Mouse (Mus musculus) cerebellum, postnatal 36 days (tissue): ENCODE measurements at regions not wholly inside any gene's neighbourhood (a gene's known extent, or its start where the extent isn't known, plus 50 kb on each side); places are given as distances from the start of the nearest gene placed in this dataset.
A peak's percentile ranks its signal among the peaks of the same experiment; 100 is the strongest.

Source experiments
- DNase-seq, 2 experiments: peaks; one replicate each; pipeline ENCODE4 v3.0.0; 2021 to 2022; ENCODE audit warnings: mixed read lengths in 2 of 2

DNA sequence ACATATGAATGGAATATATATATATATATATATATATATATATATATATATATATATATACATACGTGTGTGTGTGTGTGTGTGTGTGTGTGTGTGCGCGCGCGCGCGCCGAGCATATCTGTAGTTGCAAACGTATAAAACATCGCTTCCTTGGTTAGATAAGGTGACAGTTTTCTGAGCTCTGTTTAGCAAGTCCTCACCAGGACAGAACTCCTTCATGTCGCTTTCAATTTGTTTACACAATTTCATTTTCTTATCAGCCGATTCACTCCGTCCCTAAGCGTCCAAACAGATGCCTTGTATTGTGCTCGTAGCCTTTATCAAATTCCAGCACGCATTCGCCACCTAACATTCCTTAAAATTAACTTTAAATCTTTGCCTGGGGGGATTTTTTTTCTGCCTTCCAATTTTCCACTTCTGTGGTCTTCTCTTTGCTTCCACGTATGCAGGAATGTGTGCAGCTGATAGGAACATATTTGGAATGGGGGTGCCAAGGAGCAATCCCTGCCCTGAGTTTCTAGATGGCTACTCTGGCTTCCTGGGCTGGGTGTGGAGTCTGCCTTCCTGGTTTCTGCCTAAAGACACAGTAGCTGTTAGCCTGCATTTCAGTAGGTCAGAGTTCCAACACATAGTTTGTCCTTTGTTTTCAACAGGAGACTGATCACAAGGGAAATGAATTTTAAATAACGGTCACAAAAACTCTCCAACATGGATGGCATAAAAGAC lies 575.7 kb downstream of the Robo2 start:
- no peak for DNase-seq

GRCm38 (mm10) chr16:73821387-73822338 lies 590.0 kb downstream of the Robo2 start:
- no peak for DNase-seq

DNA sequence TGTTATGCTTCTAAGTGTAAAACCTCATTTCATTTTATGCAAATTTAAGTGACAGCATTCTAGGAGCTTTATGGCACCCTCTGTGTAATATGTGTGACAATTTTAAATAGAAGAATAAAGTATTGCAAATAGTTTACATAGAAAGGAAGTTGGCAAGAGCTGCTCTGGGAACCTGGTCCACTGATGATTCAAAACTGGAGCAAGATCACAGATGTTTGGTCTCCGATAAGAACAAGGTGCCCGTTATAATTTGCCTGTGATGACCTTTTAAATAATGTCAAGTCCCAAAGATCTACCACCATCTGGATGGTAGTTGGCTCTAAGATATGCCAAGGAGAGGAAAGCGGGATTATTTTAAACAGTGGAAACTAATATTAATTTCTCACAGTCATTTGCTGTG lies 607.1 kb downstream of the Robo2 start:
- DNase-seq: no peak

DNA sequence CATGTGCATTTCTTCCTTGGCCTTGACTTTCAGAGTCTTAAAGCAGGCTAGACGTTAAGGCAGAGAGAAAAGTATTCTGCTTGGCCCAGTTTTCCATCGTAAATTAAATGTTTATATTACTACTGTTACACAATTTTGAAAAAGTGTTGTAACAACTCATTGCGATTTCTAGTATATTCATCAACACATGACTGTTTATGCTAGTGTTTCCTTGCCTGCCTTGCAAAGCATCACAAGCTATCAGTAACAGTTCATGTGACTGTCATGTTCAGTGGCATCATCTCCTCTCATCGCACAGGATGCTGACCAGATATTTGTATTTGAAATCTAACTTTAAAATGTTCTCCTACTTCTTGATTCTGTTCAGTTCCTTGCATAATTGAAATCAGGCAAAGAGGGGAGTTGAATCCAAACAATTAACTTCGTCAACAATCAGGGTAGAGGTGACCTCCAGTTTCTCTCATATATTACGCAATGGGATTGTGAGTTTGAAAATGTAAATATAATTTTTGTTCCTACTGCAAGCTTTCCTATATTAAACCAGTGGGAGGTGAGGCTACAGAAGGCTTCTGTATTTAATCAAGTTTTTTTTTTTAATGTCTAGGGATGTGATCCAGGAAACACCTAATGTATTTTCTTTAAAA lies 615.0 kb downstream of the Robo2 start:
- no peak for DNase-seq

DNA sequence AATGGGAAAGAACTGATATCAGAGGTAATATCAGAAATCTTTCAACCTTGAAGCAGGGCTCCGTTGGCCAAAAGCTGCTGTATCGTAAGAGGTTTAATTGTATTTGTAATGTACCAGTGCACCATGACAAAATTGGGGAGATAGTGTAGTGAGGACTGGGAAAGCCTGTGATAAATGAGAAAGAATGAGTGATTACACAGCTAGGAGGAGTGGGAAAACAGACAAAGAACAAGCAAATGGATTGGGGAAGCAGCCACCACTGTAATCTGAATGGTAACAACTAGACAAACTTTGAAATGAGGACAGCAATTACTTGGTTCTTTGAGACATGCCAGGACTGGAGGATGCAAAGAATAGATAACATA lies 626.6 kb downstream of the Robo2 start:
- DNase-seq: no peak

- DNase-seq: no peak
Observed at GRCm38 (mm10) chr16:73784296-73785073, 627.1 kb downstream of the Robo2 start.

DNA sequence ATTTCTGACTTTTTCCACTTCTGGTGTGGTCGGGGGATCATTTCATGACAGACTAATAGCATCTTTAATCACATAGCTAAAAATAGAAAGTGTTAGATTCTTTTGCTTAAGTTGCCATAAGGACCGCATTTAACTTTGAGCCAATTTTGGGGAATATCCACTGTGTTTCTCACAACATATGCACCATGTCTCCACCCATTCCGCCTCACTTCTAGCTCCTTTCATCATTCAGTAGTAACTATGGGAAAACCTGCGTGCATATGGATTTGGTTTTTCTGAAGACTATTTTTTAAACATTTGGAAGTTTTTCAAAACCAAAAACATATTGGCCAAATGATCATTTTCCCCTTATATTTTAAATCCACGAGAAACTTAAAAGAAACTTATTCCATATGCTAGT lies 639.2 kb downstream of the Robo2 start:
- no peak for DNase-seq

- DNase-seq: no peak
Observed at GRCm38 (mm10) chr16:73770440-73770856, 641.2 kb downstream of the Robo2 start.

GRCm38 (mm10) chr16:73769729-73770128 lies 641.9 kb downstream of the Robo2 start:
- no peak for DNase-seq

GRCm38 (mm10) chr16:73768706-73769105 lies 642.9 kb downstream of the Robo2 start:
- no peak for DNase-seq

DNA sequence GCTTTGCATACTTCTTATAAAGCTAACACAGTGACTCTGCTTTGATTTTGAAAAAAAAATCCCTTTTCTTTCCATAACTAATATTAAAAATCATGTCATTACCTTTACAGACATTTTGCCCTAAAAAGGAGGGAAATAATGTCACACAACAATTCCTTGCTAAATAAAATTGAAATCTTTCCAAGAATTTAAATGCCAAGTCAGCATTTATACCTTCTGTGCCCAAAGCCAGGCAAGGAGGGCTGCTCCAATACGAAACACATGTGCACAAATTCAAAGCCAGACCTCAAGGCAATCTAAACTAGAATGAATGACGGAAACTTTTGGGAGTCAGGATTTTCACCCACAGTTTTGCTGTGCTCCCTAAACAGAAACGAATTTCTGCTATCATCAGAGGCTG lies 646.4 kb downstream of the Robo2 start:
- no peak for DNase-seq

GRCm38 (mm10) chr16:73760921-73761320 lies 650.7 kb downstream of the Robo2 start:
- no peak for DNase-seq

DNA sequence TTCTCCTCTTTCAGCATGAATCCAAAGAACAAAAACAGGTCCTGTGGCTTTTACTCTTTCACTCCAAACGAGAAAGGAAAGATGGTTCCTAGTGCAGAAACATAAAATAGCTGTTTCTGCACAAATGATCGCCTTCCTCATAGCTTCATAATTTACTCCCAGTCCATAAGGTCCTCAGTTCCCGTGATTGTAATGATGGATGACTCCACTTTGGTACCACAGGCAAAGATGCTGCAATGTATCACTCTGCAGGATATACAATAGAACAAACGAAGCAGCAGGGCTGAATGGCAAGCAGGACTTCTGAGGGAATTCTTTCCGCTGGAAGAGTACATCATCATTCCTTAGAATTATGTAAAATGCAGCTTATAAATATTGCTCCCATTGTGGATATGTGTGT lies 652.8 kb downstream of the Robo2 start:
- DNase-seq: no peak

DNA sequence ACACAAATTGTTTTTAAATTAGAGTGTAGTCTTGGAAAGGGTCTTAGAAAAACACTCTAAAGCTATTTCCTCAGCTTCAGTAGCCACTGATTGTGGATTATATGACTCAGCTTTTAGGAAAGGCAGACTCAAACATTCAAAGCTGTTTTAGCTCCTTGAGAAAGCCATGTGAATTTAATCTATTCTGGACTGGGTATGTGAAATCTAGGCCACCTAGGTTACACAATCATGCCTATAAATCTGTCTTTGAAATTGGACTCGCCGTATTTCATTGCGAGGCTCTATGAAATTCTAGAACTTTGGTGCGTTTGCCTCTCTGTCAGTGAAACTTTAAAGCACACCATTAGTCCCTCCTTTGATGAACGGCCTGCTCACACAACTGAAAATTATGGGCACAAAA lies 657.3 kb downstream of the Robo2 start:
- no peak for DNase-seq

DNA sequence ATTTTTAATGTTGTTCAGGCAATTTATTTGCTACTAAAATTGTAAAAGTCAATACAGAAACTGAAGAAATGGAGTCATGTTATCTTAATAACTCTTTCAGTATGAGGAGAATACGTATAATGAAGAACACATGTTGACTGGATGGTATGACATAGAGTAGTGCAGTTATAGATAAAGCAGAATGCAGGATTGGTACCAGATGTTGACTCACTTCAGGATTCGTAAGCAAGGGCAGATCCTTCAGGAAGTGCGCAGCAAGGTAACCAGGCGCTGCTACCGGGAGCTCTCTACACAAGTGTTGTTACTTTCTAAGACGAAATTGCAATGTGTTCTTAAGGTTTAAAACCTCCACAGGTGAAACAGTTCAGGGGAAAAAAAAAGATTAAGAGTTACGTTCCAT lies 683.3 kb downstream of the Robo2 start:
- no peak for DNase-seq

DNA sequence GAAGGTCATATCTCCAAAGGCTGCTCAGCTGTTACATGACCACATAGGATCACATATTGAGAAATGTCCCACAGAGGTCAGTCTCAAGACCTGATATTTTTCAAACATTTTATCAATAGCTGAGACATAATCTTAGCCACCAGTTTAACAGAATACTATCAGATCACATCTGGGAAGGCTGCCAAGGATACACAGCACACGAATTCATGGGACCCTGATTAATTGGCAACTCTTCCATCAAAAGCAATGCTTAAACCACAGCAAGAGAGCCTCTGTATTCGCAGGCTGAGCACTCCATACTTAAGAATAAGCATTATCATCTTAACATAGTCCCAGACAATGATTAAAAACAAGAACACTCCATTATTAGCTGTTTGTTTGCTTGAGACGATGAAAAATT lies 691.9 kb downstream of the Robo2 start:
- DNase-seq: no peak

GRCm38 (mm10) chr16:73716301-73716700 lies 695.3 kb downstream of the Robo2 start:
- DNase-seq: no peak

DNA sequence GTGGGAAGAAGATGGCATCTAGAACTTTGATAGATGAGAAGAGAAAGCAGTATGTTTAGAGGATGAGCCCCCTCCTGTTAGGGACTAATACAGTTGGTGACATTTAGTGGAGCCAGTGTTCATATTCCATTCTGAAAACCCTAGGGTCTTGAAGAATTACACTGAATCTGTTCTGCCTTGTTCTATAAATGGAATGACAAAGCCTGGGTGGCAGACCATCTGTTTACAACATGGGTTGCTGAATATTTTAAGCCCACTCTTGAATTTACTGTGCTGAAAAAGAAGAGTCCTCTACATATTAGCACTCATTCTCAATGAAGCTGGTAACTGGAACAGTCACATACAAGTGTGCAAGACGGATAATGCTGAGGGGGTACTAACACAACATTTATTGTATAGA lies 704.6 kb downstream of the Robo2 start:
- no peak for DNase-seq

DNA sequence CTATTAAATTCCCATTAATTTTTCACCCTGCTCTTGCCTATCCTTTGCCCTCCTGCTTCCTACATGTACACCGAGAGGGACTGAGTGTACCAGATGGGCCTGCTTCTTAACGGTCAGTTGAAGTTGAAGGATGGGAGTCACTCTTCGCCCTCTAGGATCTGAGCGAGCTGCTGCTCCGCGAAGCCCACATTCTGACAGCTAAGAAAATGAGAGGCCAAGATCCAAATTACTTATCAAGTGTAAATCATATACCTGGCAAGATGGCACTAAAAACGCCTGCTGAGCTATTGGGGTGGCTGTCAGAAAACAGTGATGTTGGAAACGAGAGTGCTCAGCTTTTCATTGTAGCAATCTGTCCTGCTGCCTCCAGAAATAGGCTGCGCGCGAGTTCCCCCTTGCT lies 722.4 kb downstream of the Robo2 start:
- peak in 1 of 2 experiments; percentile 5 for DNase-seq

DNA sequence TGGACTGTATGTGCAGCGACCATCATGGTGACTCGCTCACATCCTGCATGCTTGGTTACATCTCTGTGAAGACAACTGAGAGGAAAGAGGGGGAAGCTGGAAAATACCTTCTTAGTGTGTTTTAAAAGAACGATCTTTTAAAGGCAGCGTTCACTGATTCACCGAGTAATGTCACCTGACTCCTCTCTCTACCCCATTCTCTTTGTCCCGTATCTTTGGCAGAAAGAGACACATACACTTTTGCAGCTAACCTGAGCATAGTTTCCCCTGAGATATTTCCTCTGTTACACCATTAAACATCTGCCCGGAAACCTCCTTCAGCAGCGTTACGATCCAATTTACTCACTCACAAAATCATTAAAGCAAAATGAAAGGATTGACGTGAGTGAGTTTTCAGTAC lies 731.8 kb downstream of the Robo2 start:
- DNase-seq: no peak

- DNase-seq: no peak
Observed at GRCm38 (mm10) chr16:73670516-73670915, 741.1 kb downstream of the Robo2 start.

DNA sequence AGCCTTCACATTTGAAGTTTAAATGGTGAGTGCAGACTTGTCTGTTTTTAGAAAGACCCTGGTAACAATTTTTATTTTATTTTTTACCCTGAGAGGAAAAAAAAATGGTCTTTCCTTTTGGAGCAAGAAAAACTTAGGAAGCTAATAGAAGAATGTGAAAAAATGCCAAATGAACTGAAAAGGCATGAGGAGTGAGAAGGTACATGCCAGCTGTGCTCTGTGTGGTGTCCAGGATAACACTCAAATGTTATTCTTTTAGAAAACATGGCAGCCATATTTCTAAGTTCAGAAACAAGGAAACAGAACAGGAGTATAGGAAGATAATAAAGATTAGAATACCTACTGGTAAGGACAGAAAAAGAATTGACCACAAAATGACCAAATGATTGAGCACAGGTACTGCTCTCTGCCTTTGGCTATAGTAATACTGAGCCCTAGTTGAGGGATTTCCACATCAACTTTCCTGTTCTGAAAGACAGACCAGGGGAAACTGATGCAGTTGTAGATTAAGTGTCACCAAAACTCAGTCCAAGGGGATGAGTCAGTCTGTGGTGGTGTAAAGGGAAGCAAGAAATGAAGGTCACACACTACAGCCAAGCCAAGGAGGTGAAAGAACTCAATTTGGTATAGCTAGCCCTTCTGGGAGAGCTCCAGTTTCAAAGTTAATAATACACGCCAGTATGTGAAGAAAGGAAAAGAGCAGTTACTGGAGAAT lies 758.5 kb downstream of the Robo2 start:
- DNase-seq: no peak
